Mouse (Mus musculus) lung, postnatal 0 days (tissue): Measurements from ENCODE around the gene Slc25a25. TPM values are rescaled to one million over a fixed set of nuclear protein-coding genes. Genes with fewer than 3 reads are reported as not detected.

Experiments used
- ATAC-seq: fragments of 200-750 bp; cut with Nextera tagmentation; 2 replicates; pipeline ENCODE4 v1.8.0; 2017; ENCODE audit warnings: moderate library complexity
- DNase-seq: peaks from one replicate; pipeline ENCODE4 v3.0.0-alpha.2; 2016; ENCODE audit warnings: low spot score
- H3K27ac ChIP-seq: fragments of 300-500 bp; sonication (generic); 2 replicates; pipeline ENCODE4 v1.5.1; 2014; ENCODE audit warnings: antibody characterized with exemption, mild to moderate bottlenecking, low read length, mixed read lengths
- H3K27me3 ChIP-seq: fragments of 300-500 bp; sonication (generic); replicated peaks from 2 replicates; pipeline ENCODE4 v1.6.1; 2014; ENCODE audit warnings: low read length, mixed read lengths; ENCODE audit not compliant: insufficient read depth
- H3K36me3 ChIP-seq: fragments of 300-500 bp; sonication (generic); 2 replicates; pipeline ENCODE4 v1.6.1; 2014; ENCODE audit warnings: low read length, mixed read lengths; ENCODE audit not compliant: insufficient read depth
- H3K4me1 ChIP-seq: fragments of 300-500 bp; sonication (generic); 2 replicates; pipeline ENCODE4 v1.6.1; 2014; ENCODE audit warnings: antibody characterized with exemption, low read depth, low read length, mixed read lengths; ENCODE audit not compliant: insufficient read depth
- H3K4me2 ChIP-seq: fragments of 300-500 bp; sonication (generic); replicated peaks from 2 replicates; pipeline ENCODE4 v1.6.1; 2014; ENCODE audit warnings: low read depth, mild to moderate bottlenecking, low read length, moderate library complexity, mixed read lengths
- H3K4me3 ChIP-seq: fragments of 300-500 bp; sonication (generic); 2 replicates; pipeline ENCODE4 v1.5.1; 2014; ENCODE audit warnings: low read depth, low read length
- H3K9ac ChIP-seq: fragments of 300-500 bp; sonication (generic); replicated peaks from 2 replicates; pipeline ENCODE4 v1.6.1; 2014; ENCODE audit warnings: low read depth, mild to moderate bottlenecking
- H3K9me3 ChIP-seq: fragments of 300-500 bp; sonication (generic); 2 replicates; pipeline ENCODE4 v1.6.1; 2016; ENCODE audit warnings: low read length, mixed read lengths
- CTCF ChIP-seq: IDR thresholded peaks from 2 replicates; pipeline ENCODE4 v1.5.1; 2016; ENCODE audit warnings: antibody characterized with exemption, mild to moderate bottlenecking
- EP300 ChIP-seq: IDR thresholded peaks from 2 replicates; pipeline ENCODE4 v1.6.1; 2016; ENCODE audit warnings: antibody characterized with exemption, mild to moderate bottlenecking, control low read depth
- WGBS: fragments of 180-500 bp; shearing (Covaris S2); extraction: QIAGEN DNeasy Blood & Tissue Kit; methylation state at CpG from one replicate; pipeline ENCODE4 v1.1.7; 2014; 5-methylcytosine and 5-hydroxymethylcytosine counted together
- polyA plus RNA-seq: library from polyadenylated mRNA; unstranded; fragments of >200 nt; fragmentation: Nextera tagmentation; extraction: Ambion mirVana; gene quantifications from 2 replicates; pipeline ENCODE4 v1.2.1, GENCODE M21; 2015

The Slc25a25 gene
- polyA plus RNA-seq, 1 experiment from 2014 or later, result 16.7 TPM

- ATAC-seq (peak; percentile 48), DNase-seq (no peak)
These were observed 70.0 kb downstream of the Slc25a25 start for GRCm38 (mm10) chr2:32381141-32381774.

GRCm38 (mm10) chr2:32380001-32380500, 71.2 kb downstream of the Slc25a25 start:
- no peaks in the 10 kb centered on the region for H3K9me3 ChIP-seq
- H3K4me2 ChIP-seq, result no peak overlapping the region
- peaks cover 11% of the 10 kb centered on the region; the same call in 1 of the 2 replicates for H3K4me1 ChIP-seq
- peaks cover 8% of the 10 kb centered on the region; the same call in 1 of the 2 replicates for H3K36me3 ChIP-seq
- no peak overlapping the region for H3K4me3 ChIP-seq
- ATAC-seq (no peak), DNase-seq (no peak)
- no peak overlapping the region for H3K27ac ChIP-seq
- H3K27me3 ChIP-seq, result no peaks in the 10 kb centered on the region
- TF ChIP-seq EP300 (no peak), CTCF (no peak)
- WGBS, result 80% methylated on average over 7 of the region's 7 CpGs
- H3K9ac ChIP-seq, result no peak overlapping the region

More at GRCm38 (mm10) chr2:32381141-32381774, 70.0 kb downstream of the Slc25a25 start:
- no peaks in the 10 kb centered on the region for H3K9me3 ChIP-seq
- no peaks in the 10 kb centered on the region for H3K27me3 ChIP-seq
- 1% methylated on average over 26 of the region's 27 CpGs for WGBS
- H3K36me3 ChIP-seq, result peaks cover 6% of the 10 kb centered on the region; the same call in 1 of the 2 replicates
- H3K27ac ChIP-seq, result no peak overlapping the region
- H3K4me1 ChIP-seq, result peaks cover 11% of the 10 kb centered on the region; the same call in 1 of the 2 replicates
- H3K4me2 ChIP-seq, result peak overlapping the region; percentile 99
- peak overlapping the region; percentile 43; the same call in 1 of the 2 replicates for H3K9ac ChIP-seq
- H3K4me3 ChIP-seq, result peak overlapping the region; percentile 57
- no peak for TF ChIP-seq CTCF
- no peak for TF ChIP-seq EP300

GRCm38 (mm10) chr2:32376963-32377362, 74.3 kb downstream of the Slc25a25 start:
- H3K27ac ChIP-seq, result no peak overlapping the region
- TF ChIP-seq EP300 (no peak), CTCF (no peak)
- ATAC-seq (no peak), DNase-seq (no peak)
- 94% methylated on average over 10 of the region's 10 CpGs for WGBS
- peaks cover 22% of the 10 kb centered on the region for H3K36me3 ChIP-seq
- peaks cover 7% of the 10 kb centered on the region; the same call in 1 of the 2 replicates for H3K4me1 ChIP-seq
- H3K4me2 ChIP-seq, result no peak overlapping the region
- H3K9me3 ChIP-seq, result no peaks in the 10 kb centered on the region
- no peaks in the 10 kb centered on the region for H3K27me3 ChIP-seq
- H3K9ac ChIP-seq, result no peak overlapping the region
- H3K4me3 ChIP-seq, result no peak overlapping the region

GRCm38 (mm10) chr2:32375317-32375940, 75.8 kb downstream of the Slc25a25 start:
- Histone ChIP-seq H3K4me2 (no peak overlapping the region), H3K27ac (no peak overlapping the region), H3K4me1 (no peaks in the 10 kb centered on the region), H3K9ac (no peak overlapping the region), H3K9me3 (no peaks in the 10 kb centered on the region), H3K4me3 (no peak overlapping the region), H3K27me3 (no peaks in the 10 kb centered on the region), H3K36me3 (peaks cover 33% of the 10 kb centered on the region)
- ATAC-seq (no peak), DNase-seq (no peak)
- 83% methylated on average over 13 of the region's 13 CpGs for WGBS
- TF ChIP-seq EP300 (no peak), CTCF (no peak)

GRCm38 (mm10) chr2:32374191-32374590, 77.1 kb downstream of the Slc25a25 start:
- Histone ChIP-seq H3K27ac (no peak overlapping the region), H3K9me3 (no peaks in the 10 kb centered on the region), H3K4me3 (no peak overlapping the region), H3K4me1 (no peaks in the 10 kb centered on the region), H3K27me3 (no peaks in the 10 kb centered on the region), H3K9ac (no peak overlapping the region), H3K36me3 (peaks cover 36% of the 10 kb centered on the region), H3K4me2 (no peak overlapping the region)
- no peak for TF ChIP-seq EP300
- TF ChIP-seq CTCF, result no peak
- DNase-seq, result no peak
- ATAC-seq, result no peak
- 86% methylated on average over 10 of the region's 10 CpGs for WGBS

GRCm38 (mm10) chr2:32367315-32367714, 83.9 kb downstream of the Slc25a25 start:
- Histone ChIP-seq H3K4me2 (no peak overlapping the region), H3K9ac (no peak overlapping the region), H3K4me1 (peaks cover 6% of the 10 kb centered on the region), H3K36me3 (peaks cover 29% of the 10 kb centered on the region), H3K27ac (no peak overlapping the region), H3K27me3 (no peaks in the 10 kb centered on the region), H3K4me3 (no peak overlapping the region), H3K9me3 (no peaks in the 10 kb centered on the region)
- TF ChIP-seq CTCF, result no peak
- TF ChIP-seq EP300, result no peak
- WGBS, result 95% methylated on average over 5 of the region's 5 CpGs
- ATAC-seq (no peak), DNase-seq (no peak)

Other genes with a start within 250 kb of the Slc25a25 start
- 9.2 TPM in 2 replicates for gene Pomt1, start 214.9 kb downstream of the Slc25a25 start, polyA plus RNA-seq
- gene Uck1, start 191.3 kb downstream of the Slc25a25 start, polyA plus RNA-seq, result 50.9 and 57.7 TPM in 2 replicates
- gene Golga2, start 164.1 kb downstream of the Slc25a25 start, polyA plus RNA-seq, result 20.0 and 21.9 TPM in 2 replicates
- 290 and 299 TPM in 2 replicates for gene Swi5, start 163.4 kb downstream of the Slc25a25 start, polyA plus RNA-seq
- gene Ciz1, start 99.1 kb downstream of the Slc25a25 start, polyA plus RNA-seq, result 20.1 and 20.4 TPM in 2 replicates
- gene Dnm1, start 98.1 kb downstream of the Slc25a25 start, polyA plus RNA-seq, result 5.0 and 5.1 TPM in 2 replicates
- gene 1110008P14Rik, start 69.5 kb downstream of the Slc25a25 start, polyA plus RNA-seq, result 73.4 and 78.1 TPM in 2 replicates
- gene Lcn2, start 63.2 kb downstream of the Slc25a25 start, polyA plus RNA-seq, result 223 and 355 TPM in 2 replicates
- 21.8 and 22.9 TPM in 2 replicates for gene Ptges2, start 55.5 kb downstream of the Slc25a25 start, polyA plus RNA-seq
- gene Naif1, start 988 bp downstream of the Slc25a25 start, polyA plus RNA-seq, result 4.1 and 4.6 TPM in 2 replicates
- 8.0 and 8.4 TPM in 2 replicates for gene Fam102a, start 83.9 kb upstream of the Slc25a25 start, polyA plus RNA-seq
- 103 and 112 TPM in 2 replicates for gene Dpm2, start 119.4 kb upstream of the Slc25a25 start, polyA plus RNA-seq
- gene Pip5kl1, start 123.4 kb upstream of the Slc25a25 start, polyA plus RNA-seq, result not detected in 2 replicates
- not detected in 2 replicates for gene 9430097D07Rik, start 124.2 kb upstream of the Slc25a25 start, polyA plus RNA-seq
- gene St6galnac4, start 135.7 kb upstream of the Slc25a25 start, polyA plus RNA-seq, result 32.0 and 38.9 TPM in 2 replicates
- 13.4 and 14.4 TPM in 2 replicates for gene St6galnac6, start 148.3 kb upstream of the Slc25a25 start, polyA plus RNA-seq
- 31.7 and 36.3 TPM in 2 replicates for gene Ak1, start 170.3 kb upstream of the Slc25a25 start, polyA plus RNA-seq
- gene Eng, start 195.2 kb upstream of the Slc25a25 start, polyA plus RNA-seq, result 118 and 130 TPM in 2 replicates